Mouse (Mus musculus): ENCODE measurements around the gene Dynlt1c. TPM values are rescaled to one million over a fixed set of nuclear protein-coding genes. Genes with fewer than 3 reads are reported as not detected.
"Not testable (repeated sequence)": the region's sequence is repeated elsewhere in the genome, so short reads cannot be mapped to it uniquely, and the experiment has no call there.

Gene Dynlt1c
- total RNA-seq, 2 experiments from 2014 or later: 17.4 to 22.6 TPM

DNA sequence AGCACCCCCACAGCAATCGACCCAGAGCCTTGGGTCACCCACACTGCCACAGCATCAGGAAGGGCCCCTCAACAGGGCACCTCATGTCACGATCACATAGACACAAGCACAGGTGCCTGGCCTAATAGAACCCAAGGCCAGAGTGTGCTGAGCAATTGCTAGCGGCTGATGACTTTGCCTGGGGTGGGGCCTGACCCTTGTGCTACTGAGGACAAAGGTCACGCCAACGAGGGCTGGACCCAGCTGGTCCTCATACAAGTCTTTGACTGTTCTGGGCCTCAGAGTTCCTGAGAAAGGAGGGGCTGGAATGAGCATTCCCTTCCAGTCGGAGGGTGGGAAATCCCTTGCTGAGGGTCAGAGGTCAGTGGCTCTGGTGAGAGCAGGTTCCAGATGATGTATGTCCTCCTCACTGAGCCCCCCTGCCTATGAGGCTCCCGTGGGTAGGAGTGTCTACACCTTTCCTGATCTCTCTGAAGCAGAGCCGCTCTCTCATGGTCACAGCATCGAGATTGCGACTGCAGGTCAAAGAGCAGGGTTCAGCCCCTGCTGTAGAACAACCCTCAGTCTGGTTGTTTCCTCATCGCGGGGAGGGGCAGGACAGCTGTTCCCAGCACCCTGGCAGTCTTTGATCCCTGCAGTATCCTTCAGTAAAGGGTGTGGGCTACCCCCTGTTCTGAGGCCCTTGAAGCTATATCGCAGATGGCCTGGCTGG is 16.4 kb downstream of the Dynlt1c start:
- not testable (repeated sequence) for DNase-seq (ENCODE audit: low spot score in 2 of 2)

DNA sequence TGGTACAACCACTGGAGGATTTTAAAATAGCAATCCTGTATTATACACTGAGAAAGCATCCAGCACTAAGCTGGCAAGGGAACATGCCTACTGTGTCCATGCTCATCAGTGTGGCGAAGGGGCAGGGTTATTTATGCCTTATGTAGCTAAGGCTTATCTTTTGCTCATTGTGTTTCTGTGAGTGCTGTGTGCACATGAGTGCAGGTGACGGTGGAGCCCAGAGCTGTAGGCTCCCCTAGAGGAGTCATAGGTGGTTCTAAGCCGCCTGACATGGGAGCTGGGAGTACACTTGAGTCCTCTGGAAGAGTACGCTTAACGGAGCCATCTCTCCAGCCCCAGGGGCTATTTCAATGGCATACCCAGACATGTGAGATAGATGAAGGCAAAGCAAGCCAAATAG is 17.8 kb downstream of the Dynlt1c start:
- DNase-seq (ENCODE audit: low spot score in 2 of 2): not testable (repeated sequence)

DNA sequence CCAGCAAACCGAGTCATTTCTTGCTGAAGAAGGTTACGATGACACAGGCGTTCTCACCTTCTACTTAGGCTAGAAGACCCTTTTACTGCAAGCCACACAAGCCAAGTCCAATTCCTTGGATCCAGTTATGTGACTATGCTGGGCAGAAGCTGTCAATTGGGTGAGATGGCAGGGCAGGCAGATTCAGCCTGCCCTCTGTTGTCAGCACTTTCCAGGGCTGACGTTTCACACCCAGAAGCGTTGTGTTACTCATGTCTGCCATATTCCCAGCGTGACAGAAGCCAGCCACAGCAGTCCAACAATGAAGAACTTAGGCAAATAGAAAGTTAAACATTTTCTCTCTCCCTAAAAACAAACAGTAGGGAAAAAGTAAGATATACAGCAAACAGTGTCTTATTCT is 18.6 kb downstream of the Dynlt1c start:
- not testable (repeated sequence) for DNase-seq (ENCODE audit: low spot score in 2 of 2)

DNA sequence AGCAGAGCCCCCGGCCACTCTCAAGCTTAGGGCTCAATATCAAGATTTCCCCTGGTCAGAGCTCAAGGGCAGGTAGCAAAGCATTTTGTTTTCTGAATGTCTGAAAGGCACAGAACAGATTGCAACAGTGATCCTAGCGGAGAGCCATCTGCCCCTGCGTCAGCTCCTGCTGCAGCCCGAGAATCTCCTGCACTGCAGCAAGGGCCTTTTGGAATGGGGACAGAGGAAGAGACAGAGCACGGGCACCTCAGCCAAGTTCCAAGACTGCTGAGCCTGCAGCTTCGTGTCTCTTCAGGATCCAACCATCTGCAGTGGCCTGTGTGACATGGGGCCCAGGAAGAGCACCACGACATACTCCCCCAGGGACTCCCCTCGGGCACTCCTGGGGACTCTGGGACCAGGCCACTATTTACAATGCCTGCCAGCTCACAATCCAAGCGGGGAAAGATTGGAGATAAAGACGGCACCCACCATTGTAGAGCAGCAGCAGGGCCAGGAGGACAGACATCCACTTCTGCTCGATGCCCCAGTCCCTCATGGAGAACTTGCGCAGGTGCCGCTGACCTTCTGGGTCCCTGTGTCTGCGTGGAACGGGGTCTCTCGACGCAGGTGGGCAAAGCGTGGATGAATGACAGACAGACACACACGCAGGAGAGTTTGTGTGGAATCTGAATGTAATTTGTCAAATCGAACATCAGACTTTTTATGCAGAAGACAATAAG is 19.4 kb downstream of the Dynlt1c start:
- DNase-seq (ENCODE audit: low spot score in 2 of 2): not testable (repeated sequence)

DNA sequence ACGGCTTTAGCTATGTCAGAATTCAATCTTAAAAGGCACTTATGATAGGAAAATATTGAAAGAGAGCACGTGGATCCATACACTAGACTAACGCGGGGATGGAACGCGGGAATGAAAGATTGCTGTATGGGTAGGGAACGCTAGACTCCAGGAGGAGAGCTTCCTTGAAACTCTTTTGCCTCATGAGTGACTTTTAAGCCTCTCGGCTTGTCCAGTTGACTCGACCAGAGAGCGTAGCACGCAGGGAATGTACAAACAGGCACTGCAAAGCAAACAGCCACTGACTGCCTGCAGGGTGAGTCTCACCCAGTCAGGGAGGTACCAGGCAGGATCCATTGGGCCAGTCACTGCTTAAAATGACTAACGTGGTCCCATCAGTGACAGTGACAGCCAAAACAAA is 20.5 kb downstream of the Dynlt1c start:
- DNase-seq (ENCODE audit: low spot score in 2 of 2): not testable (repeated sequence)

DNA sequence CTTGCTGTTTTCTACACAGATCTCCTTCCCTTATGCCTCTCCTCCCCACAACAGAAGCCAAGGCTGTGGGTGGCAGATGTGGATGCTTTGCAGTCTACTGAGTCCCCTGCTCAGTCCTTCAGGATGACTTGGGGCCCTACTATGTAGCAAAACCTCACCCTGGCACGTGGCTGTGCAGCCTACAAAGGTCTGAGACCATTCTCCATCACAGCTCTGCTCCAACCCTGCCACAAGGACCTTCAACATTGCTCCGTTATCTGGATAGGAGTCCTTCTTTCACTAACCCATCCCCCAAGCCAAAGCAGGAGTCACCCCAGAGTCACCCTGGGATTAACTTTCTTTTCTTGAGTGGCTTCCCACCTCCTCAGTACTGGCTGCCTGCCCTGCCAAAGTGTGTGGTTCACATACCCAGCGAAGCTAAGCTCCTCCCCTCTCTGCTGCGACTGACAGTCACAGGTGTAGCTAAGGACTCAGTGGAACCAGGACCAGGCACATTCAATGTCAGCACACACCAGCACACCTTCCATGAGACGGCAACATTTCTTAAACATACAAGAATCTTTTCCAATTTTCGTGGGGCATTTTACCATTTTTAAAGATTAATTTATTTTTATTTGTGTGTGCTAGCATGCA is 23.6 kb downstream of the Dynlt1c start:
- not testable (repeated sequence) for DNase-seq (ENCODE audit: low spot score in 2 of 2)

DNA sequence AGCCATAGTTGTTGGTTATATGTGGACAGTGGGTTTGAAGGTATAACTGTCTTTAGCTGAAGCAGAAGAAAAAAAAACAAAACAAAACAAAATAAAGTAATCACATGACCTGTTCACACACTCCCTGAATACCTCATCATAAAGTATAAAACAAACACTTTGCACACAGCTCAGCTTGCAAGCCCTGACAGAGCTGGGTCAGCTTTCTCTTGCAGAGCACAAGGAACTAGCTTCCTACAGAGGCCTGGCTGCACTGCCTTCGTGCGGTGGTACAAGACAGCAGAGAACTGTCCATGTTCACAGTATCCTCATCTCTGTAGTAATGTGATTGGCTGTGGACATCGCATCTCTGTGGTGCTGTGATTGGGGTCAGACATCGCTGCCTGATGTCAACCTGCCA is 28.9 kb downstream of the Dynlt1c start:
- not testable (repeated sequence) for DNase-seq (ENCODE audit: low spot score in 2 of 2)

DNA sequence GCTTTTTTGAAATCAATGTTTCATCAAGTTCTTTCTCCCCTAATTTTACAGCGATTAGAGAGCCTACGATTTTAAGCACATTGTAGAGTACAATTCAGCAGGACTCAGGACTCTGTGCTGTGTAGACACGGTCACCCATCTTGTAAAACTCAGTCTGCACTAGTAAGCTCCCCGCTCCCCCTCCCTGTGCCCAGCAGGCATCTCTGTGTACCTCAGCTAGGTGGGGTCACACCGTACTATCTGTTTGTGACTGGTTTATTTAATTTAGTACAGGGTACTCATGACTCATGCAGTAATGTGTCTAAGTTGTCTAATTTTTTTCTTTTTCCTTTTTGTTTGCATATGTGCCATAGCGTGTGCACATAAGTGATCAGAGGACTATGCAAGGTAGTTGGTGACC is 31.4 kb downstream of the Dynlt1c start:
- not testable (repeated sequence) for DNase-seq (ENCODE audit: low spot score in 2 of 2)

DNA sequence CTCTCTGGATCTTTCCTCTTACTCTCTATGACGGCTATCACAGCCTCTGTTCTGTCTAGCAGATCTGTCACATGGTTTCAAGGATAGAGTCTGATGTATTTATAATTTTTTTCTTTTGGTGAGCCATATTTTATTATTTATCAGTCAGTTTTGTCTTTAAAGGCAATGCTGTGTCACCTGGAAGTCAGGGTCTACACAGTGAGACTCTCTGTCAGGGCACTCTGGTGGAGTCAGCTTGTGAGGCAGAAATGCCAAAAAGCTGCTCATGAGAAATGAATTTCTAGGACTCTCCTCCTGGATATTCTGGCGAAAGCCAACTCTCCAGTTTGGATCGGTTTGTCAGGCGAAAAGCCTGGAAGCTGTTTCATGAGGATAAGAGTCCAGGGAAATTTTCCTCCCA is 34.3 kb downstream of the Dynlt1c start:
- not testable (repeated sequence) for DNase-seq (ENCODE audit: low spot score in 2 of 2)

DNA sequence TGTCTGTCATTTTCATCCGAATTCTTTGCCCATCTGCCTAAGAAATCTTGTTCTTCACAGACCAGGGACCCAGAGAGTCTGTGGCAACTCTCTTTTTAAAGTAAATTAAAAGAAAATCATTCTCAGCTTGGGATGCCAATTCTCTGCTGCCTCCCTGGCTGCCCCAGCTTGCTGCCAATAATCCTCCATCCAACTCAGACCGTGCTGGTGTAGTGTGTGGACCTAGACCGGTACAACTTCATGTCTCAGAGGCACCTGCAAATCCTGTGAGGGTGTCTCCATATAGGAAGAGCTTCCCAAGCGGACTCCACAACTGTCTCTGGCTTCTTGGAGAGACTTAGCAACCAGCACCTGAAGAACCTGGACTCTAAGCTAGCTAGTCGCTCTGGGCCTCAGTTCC is 35.4 kb downstream of the Dynlt1c start:
- DNase-seq (ENCODE audit: low spot score in 2 of 2): no peak

DNA sequence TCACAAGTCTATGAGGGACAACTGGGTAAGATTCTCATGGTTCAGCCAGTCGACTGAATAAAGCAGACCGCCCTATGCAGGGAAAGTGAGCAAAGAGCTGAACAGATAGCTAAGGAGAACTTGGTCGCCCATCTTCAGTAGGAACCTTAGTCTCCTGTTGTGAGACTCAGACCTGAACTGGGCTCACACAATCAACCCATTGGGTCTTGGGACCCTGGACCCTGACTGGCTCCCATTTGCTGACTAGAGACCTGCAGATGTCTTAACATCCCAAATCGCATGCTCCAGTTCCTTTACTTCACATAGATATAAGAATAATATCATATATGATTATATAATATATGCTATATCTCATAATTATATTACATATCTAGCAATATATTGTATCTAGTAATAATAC is 36.0 kb downstream of the Dynlt1c start:
- DNase-seq (ENCODE audit: low spot score in 2 of 2): not testable (repeated sequence)

DNA sequence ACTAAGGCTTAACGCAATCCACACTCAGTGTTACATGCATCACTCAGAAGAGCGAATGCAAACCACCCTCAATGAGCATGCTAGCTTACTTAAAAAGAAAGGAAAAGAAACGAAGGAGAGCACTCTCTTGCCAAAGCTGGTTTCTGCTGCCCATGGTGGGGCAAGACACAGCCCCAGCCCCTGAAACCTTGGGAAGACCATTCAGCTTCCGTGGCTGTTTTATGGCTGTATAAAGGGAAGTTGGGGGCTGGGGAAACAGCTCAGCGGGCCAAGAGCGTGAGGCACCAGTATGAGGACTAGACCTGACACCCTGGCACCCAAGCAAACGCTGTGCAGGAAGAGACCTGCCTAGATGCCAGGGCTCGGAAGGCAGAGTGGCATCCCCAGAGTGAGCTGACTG is 37.0 kb downstream of the Dynlt1c start:
- not testable (repeated sequence) for DNase-seq (ENCODE audit: low spot score in 2 of 2)

DNA sequence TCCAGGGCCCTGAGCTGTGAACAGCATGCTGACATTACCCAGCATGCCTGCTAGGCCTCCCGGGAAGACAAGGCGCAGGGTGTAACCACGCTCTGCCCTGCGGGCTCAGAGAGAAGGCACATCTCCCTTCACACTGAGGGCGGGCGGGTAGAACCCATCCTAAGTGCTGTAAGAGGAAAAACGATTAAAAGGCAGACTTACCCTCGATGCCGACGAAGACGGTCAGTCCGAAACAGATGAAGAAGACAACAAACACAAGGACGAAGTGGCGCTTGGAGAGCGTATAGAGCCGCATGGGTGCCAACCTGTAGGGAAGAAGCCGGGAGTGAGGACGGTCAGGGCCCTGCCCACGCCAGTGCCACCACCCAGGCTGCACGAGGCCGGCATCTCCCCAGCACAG is 38.0 kb downstream of the Dynlt1c start:
- not testable (repeated sequence) for DNase-seq (ENCODE audit: low spot score in 2 of 2)

DNA sequence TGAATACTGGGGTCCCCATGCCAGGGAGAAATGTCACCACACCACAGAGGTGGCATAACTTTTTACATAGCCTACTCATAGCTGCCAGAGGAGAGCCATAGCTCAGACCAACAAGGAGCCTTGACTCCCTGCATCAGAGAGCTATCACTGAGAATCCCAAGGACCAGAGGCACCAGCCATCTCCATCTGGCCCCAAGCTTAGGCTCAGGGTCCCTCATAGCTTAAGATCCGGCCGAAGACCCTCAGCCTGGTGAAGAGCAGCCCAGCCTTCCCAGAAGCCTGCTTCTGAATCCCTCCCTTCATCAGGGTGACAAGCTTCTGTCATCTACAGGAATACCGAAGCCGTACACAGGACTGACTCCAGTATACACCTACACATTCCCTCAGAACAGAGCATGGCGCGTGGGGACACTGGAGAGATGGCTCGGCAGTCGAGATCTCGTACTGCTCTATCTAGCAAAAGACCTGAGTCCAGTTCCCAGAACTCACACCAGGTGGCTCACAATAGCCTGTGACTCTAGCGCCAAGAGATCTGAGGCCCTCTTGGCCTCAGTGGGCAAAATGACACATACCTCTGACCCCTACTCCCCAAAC is 38.7 kb downstream of the Dynlt1c start:
- not testable (repeated sequence) for DNase-seq (ENCODE audit: low spot score in 2 of 2)

DNA sequence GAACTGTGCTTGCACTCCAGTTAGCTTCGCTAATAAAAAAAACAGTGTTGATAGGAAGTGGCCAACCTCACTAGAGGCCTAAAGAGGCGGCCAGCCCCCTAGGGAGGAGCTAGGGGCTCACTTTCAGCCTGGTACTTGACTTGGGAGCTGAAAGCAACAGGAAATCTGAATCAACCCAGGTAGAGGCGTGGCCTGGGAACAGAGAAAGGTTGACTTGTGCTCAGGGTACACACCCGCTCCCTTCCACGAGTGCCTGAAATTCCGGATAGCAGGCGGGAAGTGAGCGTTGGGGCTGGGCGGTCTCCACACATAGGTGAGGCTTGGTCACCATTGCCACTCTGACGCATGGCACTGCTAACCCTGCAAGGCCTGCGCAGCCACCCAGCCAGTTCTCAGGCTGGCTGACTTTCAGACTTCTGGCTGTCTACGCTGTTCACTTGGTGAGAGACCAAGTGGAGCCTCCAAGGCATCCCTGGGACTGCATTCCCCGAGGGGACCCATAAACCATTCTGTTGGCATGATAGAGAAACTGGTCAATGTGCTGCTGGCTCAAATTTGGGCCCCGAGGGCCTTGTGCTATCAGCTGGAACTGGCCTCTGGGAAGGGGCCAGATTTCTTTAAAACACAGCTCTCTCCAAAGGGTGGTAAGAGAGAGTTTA is 39.4 kb downstream of the Dynlt1c start:
- not testable (repeated sequence) for DNase-seq (ENCODE audit: low spot score in 2 of 2)

DNA sequence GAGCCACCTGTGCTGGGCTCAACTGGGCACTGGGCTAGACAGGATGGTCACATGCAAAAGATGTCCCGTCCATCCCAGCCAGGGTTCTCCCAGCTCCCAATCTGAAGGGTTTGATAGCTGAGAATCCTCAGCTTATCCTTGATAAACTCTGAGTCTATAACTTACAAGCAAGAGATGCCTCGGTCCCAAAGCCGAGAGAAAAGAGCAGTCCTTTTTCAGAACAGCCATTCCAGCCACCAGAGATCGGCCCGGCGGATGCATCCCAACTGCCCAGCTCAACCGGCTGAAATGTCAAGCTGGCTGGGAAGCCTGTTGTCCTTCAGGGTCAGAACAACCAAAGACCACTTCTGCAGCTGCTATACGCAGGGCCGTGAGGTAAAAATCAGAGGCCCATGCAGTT is 42.7 kb downstream of the Dynlt1c start:
- not testable (repeated sequence) for DNase-seq (ENCODE audit: low spot score in 2 of 2)

DNA sequence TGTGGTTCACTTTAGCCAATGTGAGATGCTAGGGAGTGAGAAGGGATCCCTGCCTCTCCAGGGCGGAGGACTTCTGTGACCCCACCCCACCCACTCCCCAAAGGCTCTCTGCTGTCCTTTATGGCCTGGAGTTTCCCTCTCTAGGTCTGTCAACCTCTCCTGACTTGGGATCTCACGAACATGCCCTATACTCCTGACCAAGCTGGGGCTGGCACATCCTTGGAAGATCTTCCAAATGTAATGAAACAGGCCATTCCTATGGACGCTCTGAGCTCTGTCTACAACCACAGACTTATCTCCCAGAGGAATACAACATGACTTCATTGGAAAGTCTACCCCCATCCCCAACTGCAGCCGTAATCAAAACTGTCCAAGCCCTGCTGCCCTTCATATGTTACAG is 43.2 kb downstream of the Dynlt1c start:
- not testable (repeated sequence) for DNase-seq (ENCODE audit: low spot score in 2 of 2)

DNA sequence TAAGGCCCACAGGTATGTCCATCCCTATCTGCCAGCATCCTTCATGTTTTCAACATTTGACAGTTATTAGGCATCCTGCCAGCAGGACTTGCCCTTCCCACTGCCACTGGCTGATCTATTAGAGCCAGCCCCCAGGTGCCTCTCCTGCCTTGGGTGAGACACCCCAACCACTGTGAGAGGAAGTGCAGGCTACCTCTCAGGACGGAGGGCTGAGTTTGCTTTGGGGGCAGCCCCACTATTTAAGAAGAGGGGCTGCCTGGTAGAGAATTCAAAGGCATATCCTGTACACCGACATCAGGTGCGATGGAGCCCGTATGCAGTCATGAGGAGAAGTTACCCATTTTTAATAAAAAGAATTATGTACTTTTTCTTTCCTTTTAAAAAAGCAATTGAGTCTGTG is 44.2 kb downstream of the Dynlt1c start:
- not testable (repeated sequence) for DNase-seq (ENCODE audit: low spot score in 2 of 2)

DNA sequence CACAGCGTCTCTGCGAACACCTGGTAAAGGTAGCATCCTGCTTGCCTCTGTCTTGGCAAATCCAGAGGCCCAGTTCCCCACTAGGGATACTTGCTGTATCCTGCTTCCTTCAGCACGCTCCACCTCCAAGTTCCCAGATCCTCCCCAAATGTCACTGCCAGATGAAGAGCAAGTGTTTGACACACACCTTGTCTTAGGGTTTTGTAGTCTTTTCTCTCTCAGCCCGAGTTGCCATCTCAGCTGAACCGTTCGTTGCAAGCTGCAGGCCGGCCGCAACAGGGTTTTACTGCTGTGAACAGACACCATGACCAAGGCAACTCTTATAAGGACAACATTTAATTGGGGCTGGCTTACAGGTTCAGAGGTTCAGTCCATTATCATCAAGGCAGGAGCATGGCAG is 45.4 kb downstream of the Dynlt1c start:
- DNase-seq (ENCODE audit: low spot score in 2 of 2): not testable (repeated sequence)

DNA sequence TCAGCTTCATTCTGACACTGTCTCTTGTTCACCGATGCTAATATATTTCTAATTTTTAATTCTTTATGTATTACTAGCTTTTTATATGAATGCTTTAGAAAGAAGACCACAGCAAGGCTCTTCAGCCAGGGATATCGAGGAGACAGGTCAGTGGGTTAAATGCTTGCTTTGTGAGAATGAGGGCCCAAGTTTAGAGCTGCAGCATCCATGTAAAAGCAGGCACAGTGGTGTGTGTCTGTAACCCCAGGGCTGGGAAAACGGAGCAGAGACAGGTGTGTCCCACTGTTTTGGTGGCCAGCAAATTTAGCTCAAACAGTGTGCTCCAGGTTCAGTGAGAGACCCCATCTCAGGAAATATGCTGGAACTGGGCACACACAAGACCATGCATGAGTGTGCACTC is 46.0 kb downstream of the Dynlt1c start:
- DNase-seq (ENCODE audit: low spot score in 2 of 2): not testable (repeated sequence)

DNA sequence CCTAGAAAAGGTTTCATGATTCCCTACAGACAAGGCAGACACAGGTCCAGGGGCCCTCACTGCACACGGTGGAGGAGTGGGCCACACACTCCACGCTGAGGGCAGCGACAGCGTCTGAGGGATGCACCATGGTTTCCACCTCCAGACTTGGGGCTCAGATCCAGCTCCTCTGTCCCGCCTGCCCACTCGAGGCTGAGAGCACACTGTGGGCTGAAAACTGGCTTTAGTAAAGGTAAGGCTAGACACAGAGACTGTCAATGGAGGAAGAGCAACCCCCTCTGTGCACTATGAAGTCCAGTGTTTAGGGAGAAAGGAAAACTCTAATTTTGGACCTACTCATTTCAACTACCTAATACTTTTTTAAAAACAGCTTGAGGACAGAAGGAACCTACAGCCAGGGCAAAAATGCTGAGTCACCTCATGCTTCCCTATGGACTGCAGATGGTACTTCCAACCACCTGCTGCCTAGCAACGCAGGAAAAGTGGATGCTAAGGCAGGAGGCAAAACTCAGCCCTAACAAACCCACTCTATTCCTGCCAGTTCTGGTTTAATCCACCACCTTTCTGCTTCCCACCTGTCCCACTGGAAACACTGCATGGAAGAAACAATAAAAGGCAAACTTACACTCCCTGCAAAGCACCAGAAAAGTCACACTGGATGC is 49.6 kb downstream of the Dynlt1c start:
- peak; percentile 64 to 82 for DNase-seq (ENCODE audit: low spot score in 2 of 2)
